Mouse (Mus musculus) CD4-positive, CD25-positive, alpha-beta regulatory T cell, adult 2 months (primary cell): Measurements from ENCODE around the gene Pmis2.

Experiments used
- DNase-seq: peaks from one replicate; pipeline ENCODE4 v3.0.0-alpha.2; 2012; ENCODE audit warnings: low read depth, low spot score

Pmis2 gene

DNA sequence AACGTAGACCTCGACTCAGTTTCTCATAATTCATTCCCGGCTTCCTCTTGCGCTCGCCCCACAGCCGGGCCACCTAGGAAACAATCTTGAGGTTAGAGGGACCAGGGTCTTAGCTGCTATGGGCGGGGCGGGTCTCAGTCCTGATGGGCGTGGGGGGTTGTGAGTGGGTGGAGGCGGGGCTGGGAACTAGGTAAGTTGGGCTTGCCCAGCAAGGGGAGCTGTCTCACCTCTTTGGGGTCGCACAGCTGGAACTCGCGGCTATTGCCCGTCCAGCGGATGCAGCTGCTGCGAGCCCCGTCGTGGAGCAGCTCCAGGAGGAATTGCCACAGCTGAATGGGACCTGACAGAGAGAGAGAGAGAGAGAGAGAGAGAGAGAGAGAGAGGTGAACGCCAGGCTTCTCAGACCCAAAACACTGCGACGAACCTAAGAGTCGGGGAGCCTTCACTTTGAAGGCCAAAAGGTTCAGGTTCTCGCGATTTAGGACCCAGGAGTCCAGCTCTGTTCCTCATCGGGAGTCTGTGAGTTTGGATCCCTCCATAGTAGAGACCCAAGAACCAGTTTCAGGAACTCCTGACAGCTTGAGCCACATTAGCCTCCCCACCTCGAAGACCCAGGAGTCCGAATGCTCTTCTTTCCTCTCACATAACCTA, 37.5 kb downstream of the Pmis2 start:
- DNase-seq = no peak

DNA sequence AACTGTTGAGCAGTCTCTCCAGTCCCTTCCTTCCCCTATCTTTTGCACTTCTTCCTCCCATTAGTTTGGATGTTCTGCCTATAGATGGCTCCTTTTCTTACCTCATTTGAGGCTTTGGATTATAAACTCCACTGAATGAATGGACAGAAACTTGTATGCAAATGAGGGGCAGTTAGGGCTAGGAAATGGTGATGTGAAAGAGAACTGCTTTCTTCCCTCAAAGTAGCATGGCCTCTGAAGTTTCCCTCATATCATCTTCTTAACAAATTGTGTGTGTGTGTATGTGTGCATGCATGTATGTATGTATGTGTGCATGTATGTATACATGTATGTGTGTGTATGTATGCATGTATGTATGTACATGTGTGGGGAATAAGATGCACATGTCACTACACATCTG, 42.4 kb downstream of the Pmis2 start:
- DNase-seq = no peak

DNA sequence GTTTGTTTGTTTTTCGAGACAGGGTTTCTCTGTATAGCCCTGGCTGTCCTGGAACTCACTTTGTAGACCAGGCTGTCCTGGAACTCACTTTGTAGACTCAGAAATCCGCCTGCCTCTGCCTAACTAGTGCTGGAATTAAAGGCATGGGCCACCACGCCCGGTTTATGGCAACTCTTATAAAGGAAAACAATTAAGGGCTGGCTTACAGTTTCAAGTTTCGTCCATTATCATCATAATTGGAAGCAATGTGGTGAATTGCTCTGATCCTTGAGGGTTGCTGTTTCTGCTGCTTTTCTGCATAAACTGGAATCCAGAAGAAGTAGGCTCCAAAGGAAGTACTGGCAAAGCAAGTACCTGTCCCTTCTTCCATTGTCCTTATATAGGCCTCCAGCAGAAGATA, 44.8 kb downstream of the Pmis2 start:
- no peak for DNase-seq

DNA sequence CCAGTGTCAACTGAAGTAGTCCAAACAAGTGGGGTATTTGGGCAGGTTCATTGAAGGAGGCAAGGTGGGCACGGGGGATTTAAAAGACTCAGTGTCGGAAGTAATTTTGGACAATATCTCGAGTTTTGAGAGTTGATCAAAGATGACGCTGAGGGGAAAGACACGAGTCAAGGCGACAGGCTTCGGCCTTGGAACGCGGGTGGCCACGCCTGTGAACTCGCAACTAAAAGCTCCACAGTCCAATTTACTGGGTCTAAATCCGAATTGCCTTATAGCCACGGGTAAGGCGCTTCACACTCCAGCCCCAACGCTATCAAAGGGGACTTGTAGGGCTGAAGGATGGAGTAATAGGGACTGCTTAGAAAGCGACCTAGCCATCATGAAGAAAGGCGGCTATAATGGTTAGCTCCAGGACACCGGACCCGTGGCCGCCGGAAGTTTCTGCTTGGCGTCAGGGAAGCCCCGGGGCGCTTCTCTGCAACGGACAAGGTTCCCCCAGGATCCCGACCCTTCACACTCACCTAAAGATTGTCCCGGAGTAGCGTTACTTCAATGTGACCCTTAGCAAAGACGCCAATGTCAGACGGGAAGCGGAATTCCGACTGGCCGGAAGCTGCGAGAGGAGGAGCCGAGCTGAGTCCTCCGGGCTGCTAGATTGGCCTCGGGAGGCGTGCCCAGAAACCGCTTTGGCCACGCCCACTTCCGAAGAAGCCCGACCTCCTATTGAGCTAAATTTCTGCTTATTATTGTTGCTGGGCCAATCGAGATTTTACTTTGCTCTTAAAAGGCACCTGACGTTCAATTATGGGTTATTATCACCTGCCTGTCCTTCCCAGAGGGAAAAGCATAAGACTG, 45.6 kb downstream of the Pmis2 start, which contains the start of gene Cox6b1:
Cox6b1 (minus strand) TSS at position 622 of the 855 bp plus-strand sequence.
- DNase-seq = peak; percentile 96
